Mouse (Mus musculus): ENCODE data around the gene Tbxas1. TPM values are rescaled to one million over a fixed set of nuclear protein-coding genes. Genes with fewer than 3 reads are reported as not detected.
A peak's percentile ranks its signal among the peaks of the same experiment; 100 is the strongest.

Tbxas1 gene
- polyA plus RNA-seq, 1 experiment from 2014 or later = 2.0 TPM

- H3K4me1 ChIP-seq (replicated peaks; ENCODE audit: control insufficient read depth, insufficient read depth) = no peaks in the 10 kb centered on the region
- H3K4me2 ChIP-seq (replicated peaks; ENCODE audit: low read depth) = no peak overlapping the region
- H3K36me3 ChIP-seq (ENCODE audit: control insufficient read depth, insufficient read depth, low read length) = no peaks in the 10 kb centered on the region
- no peak overlapping the region for H3K9ac ChIP-seq (ENCODE audit: low read length)
- no peak for DNase-seq (ENCODE audit: low spot score)
- no peak overlapping the region for H3K27ac ChIP-seq (replicated peaks)
- WGBS = 64% methylated on average over 9 of the region's 9 CpGs
- ATAC-seq (ENCODE audit: low FRiP score, low TSS enrichment) = no peak
- no peaks in the 10 kb centered on the region for H3K9me3 ChIP-seq (ENCODE audit: control insufficient read depth, low read length)
- TF ChIP-seq CTCF (IDR thresholded peaks at IDR 0.05; ENCODE audit: low read depth) (no peak), EP300 (optimal IDR thresholded peaks at IDR 0.05) (no peak)
- H3K27me3 ChIP-seq (ENCODE audit: control insufficient read depth, insufficient read depth, low read length) = no peaks in the 10 kb centered on the region
- no peak overlapping the region for H3K4me3 ChIP-seq (ENCODE audit: low read depth, low read length)
These were observed 165.2 kb downstream of the Tbxas1 start for GRCm38 (mm10) chr6:39040451-39040850.

DNA sequence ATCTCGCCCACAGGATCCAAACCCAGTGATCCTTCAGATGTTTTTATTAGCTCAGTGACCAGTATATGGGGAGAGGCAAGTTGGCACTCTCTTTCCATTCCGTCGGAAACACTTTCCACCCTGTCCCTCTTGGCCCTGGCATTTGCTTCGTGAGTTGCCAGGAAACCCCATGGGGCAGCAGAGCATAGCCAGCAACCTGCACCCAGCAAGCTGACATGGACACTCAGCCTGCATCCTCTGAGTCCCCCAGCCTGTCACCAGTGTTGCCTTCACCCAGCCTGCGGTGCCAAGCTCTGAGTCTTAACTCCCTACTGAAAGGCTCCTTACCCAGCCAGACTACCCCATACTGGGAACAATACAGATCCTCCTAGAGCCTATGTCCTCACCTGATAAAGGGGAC is 173.9 kb downstream of the Tbxas1 start:
- Histone ChIP-seq H3K4me1 (replicated peaks; ENCODE audit: control insufficient read depth, insufficient read depth) (no peaks in the 10 kb centered on the region; the same call in 1 of the 2 replicates), H3K36me3 (ENCODE audit: control insufficient read depth, insufficient read depth, low read length) (no peaks in the 10 kb centered on the region), H3K4me3 (ENCODE audit: low read depth, low read length) (no peak overlapping the region), H3K27ac (replicated peaks) (no peak overlapping the region), H3K27me3 (ENCODE audit: control insufficient read depth, insufficient read depth, low read length) (no peaks in the 10 kb centered on the region), H3K9me3 (ENCODE audit: control insufficient read depth, low read length) (no peaks in the 10 kb centered on the region), H3K9ac (ENCODE audit: low read length) (no peak overlapping the region), H3K4me2 (replicated peaks; ENCODE audit: low read depth) (no peak overlapping the region)
- DNase-seq (ENCODE audit: low spot score) = no peak
- TF ChIP-seq CTCF (IDR thresholded peaks at IDR 0.05; ENCODE audit: low read depth) = no peak
- no peak for TF ChIP-seq EP300 (optimal IDR thresholded peaks at IDR 0.05)
- 68% methylated on average over 5 of the region's 5 CpGs for WGBS
- ATAC-seq (ENCODE audit: low FRiP score, low TSS enrichment) = no peak

GRCm38 (mm10) chr6:39050836-39051235 is 175.6 kb downstream of the Tbxas1 start:
- DNase-seq (ENCODE audit: low spot score) = no peak
- no peaks in the 10 kb centered on the region for H3K36me3 ChIP-seq (ENCODE audit: control insufficient read depth, insufficient read depth, low read length)
- no peak overlapping the region for H3K27ac ChIP-seq (replicated peaks)
- H3K4me1 ChIP-seq (replicated peaks; ENCODE audit: control insufficient read depth, insufficient read depth) = no peaks in the 10 kb centered on the region; the same call in 1 of the 2 replicates
- H3K4me2 ChIP-seq (replicated peaks; ENCODE audit: low read depth) = no peak overlapping the region
- no peak overlapping the region for H3K9ac ChIP-seq (ENCODE audit: low read length)
- H3K9me3 ChIP-seq (ENCODE audit: control insufficient read depth, low read length) = no peaks in the 10 kb centered on the region
- ATAC-seq (ENCODE audit: low FRiP score, low TSS enrichment) = peak; percentile 25; the same call in 1 of the 2 replicates
- no peaks in the 10 kb centered on the region for H3K27me3 ChIP-seq (ENCODE audit: control insufficient read depth, insufficient read depth, low read length)
- 35% methylated on average over 6 of the region's 6 CpGs for WGBS
- TF ChIP-seq EP300 (optimal IDR thresholded peaks at IDR 0.05) (no peak), CTCF (IDR thresholded peaks at IDR 0.05; ENCODE audit: low read depth) (no peak)
- H3K4me3 ChIP-seq (ENCODE audit: low read depth, low read length) = no peak overlapping the region

GRCm38 (mm10) chr6:39051799-39052556 is 176.8 kb downstream of the Tbxas1 start:
- peak; percentile 70; the same call in 1 of the 2 replicates for ATAC-seq (ENCODE audit: low FRiP score, low TSS enrichment)
- 63% methylated on average over 9 of the region's 9 CpGs for WGBS

GRCm38 (mm10) chr6:39052636-39053035 is 177.4 kb downstream of the Tbxas1 start:
- DNase-seq (ENCODE audit: low spot score) (no peak), ATAC-seq (ENCODE audit: low FRiP score, low TSS enrichment) (no peak)
- H3K9me3 ChIP-seq (ENCODE audit: control insufficient read depth, low read length) = no peaks in the 10 kb centered on the region
- H3K9ac ChIP-seq (ENCODE audit: low read length) = no peak overlapping the region
- TF ChIP-seq CTCF (IDR thresholded peaks at IDR 0.05; ENCODE audit: low read depth) (no peak), EP300 (optimal IDR thresholded peaks at IDR 0.05) (no peak)
- H3K27ac ChIP-seq (replicated peaks) = no peak overlapping the region
- no peak overlapping the region for H3K4me3 ChIP-seq (ENCODE audit: low read depth, low read length)
- WGBS = 81% methylated on average over 4 of the region's 4 CpGs
- H3K36me3 ChIP-seq (ENCODE audit: control insufficient read depth, insufficient read depth, low read length) = no peaks in the 10 kb centered on the region
- no peaks in the 10 kb centered on the region; the same call in 1 of the 2 replicates for H3K4me1 ChIP-seq (replicated peaks; ENCODE audit: control insufficient read depth, insufficient read depth)
- H3K27me3 ChIP-seq (ENCODE audit: control insufficient read depth, insufficient read depth, low read length) = no peaks in the 10 kb centered on the region
- H3K4me2 ChIP-seq (replicated peaks; ENCODE audit: low read depth) = no peak overlapping the region

More at GRCm38 (mm10) chr6:39051799-39052556, 176.8 kb downstream of the Tbxas1 start:
- Histone ChIP-seq H3K4me1 (replicated peaks; ENCODE audit: control insufficient read depth, insufficient read depth) (no peaks in the 10 kb centered on the region; the same call in 1 of the 2 replicates), H3K36me3 (ENCODE audit: control insufficient read depth, insufficient read depth, low read length) (no peaks in the 10 kb centered on the region), H3K4me3 (ENCODE audit: low read depth, low read length) (no peak overlapping the region), H3K27ac (replicated peaks) (no peak overlapping the region), H3K9ac (ENCODE audit: low read length) (no peak overlapping the region), H3K9me3 (ENCODE audit: control insufficient read depth, low read length) (no peaks in the 10 kb centered on the region), H3K4me2 (replicated peaks; ENCODE audit: low read depth) (no peak overlapping the region), H3K27me3 (ENCODE audit: control insufficient read depth, insufficient read depth, low read length) (no peaks in the 10 kb centered on the region)
- DNase-seq (ENCODE audit: low spot score) = peak; percentile 64
- no peak for TF ChIP-seq EP300 (optimal IDR thresholded peaks at IDR 0.05)
- TF ChIP-seq CTCF (IDR thresholded peaks at IDR 0.05; ENCODE audit: low read depth) = no peak

DNA sequence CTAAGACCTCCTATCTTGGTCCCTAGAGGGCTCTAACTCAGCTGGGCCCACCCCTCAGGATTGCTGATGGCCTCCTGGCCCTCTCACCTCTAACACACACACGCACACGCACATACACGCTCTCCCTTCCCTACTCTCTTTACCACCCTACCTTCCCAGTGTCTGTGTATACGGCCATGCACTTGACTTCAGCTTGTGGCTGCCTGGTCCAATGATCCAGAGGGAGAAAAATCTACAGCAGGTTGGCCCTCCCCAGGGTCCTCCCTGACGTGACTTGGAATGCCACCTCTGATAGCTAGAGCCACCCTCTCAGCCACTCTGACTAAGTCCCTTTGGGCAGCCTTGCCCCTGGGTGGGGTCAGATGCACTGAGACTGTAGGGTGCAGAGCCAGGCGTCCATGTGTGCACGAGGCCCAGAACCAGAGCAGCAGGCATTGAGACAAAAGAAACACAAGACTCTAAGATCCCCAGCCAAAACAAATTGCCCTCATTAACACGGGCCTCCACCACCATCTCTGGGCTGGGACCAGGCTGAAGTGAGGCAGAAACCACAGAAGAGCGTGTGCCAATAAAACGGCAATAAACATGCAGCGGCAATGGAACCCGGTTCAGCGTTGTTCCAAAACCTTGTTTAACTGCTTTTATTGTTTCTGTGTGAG is 179.1 kb downstream of the Tbxas1 start:
- Histone ChIP-seq H3K36me3 (ENCODE audit: control insufficient read depth, insufficient read depth, low read length) (no peaks in the 10 kb centered on the region), H3K4me2 (replicated peaks; ENCODE audit: low read depth) (no peak overlapping the region), H3K4me3 (ENCODE audit: low read depth, low read length) (no peak overlapping the region), H3K9me3 (ENCODE audit: control insufficient read depth, low read length) (no peaks in the 10 kb centered on the region), H3K9ac (ENCODE audit: low read length) (no peak overlapping the region), H3K27me3 (ENCODE audit: control insufficient read depth, insufficient read depth, low read length) (no peaks in the 10 kb centered on the region), H3K4me1 (replicated peaks; ENCODE audit: control insufficient read depth, insufficient read depth) (no peaks in the 10 kb centered on the region; the same call in 1 of the 2 replicates), H3K27ac (replicated peaks) (no peak overlapping the region)
- DNase-seq (ENCODE audit: low spot score) = peak; percentile 38
- ATAC-seq (ENCODE audit: low FRiP score, low TSS enrichment) = peak; percentile 8; the same call in 1 of the 2 replicates
- TF ChIP-seq EP300 (optimal IDR thresholded peaks at IDR 0.05) = no peak
- no peak for TF ChIP-seq CTCF (IDR thresholded peaks at IDR 0.05; ENCODE audit: low read depth)
- WGBS = 79% methylated on average over 13 of the region's 13 CpGs
